Mouse (Mus musculus) heart, embryonic 15.5 days (tissue): Measurements from ENCODE around the gene Hmox2. TPM values are rescaled to one million over a fixed set of nuclear protein-coding genes. Genes with fewer than 3 reads are reported as not detected.

Experiments
- ATAC-seq: fragments of 200-750 bp; cut with Nextera tagmentation; replicated peaks from 2 replicates; pipeline ENCODE4 v1.8.0; 2017; ENCODE audit warnings: low read depth, moderate TSS enrichment; ENCODE audit not compliant: insufficient number of reproducible peaks, insufficient read depth, low FRiP score
- H3K27ac ChIP-seq: fragments of 300-500 bp; sonication (generic); 2 replicates; pipeline ENCODE4 v1.5.1; 2015; ENCODE audit warnings: mild to moderate bottlenecking, inconsistent platforms
- H3K27me3 ChIP-seq: fragments of 300-500 bp; sonication (generic); 2 replicates; pipeline ENCODE4 v1.6.1; 2015; ENCODE audit warnings: inconsistent platforms
- H3K36me3 ChIP-seq: fragments of 300-500 bp; sonication (generic); 2 replicates; pipeline ENCODE4 v1.6.1; 2015; ENCODE audit warnings: mild to moderate bottlenecking, inconsistent platforms
- H3K4me1 ChIP-seq: fragments of 300-500 bp; sonication (generic); replicated peaks from 2 replicates; pipeline ENCODE4 v1.6.1; 2015; ENCODE audit warnings: inconsistent platforms
- H3K4me2 ChIP-seq: fragments of 300-500 bp; sonication (generic); 2 replicates; pipeline ENCODE4 v1.6.1; 2015; ENCODE audit warnings: inconsistent platforms, mild to moderate bottlenecking, moderate library complexity
- H3K4me3 ChIP-seq: fragments of 300-500 bp; sonication (generic); 2 replicates; pipeline ENCODE4 v1.5.1; 2015; ENCODE audit warnings: mild to moderate bottlenecking, inconsistent platforms
- H3K9ac ChIP-seq: fragments of 300-500 bp; sonication (generic); 2 replicates; pipeline ENCODE4 v1.6.1; 2015; ENCODE audit warnings: mild to moderate bottlenecking, inconsistent platforms
- H3K9me3 ChIP-seq: fragments of 300-500 bp; sonication (generic); replicated peaks from 2 replicates; pipeline ENCODE4 v1.6.1; 2016; ENCODE audit warnings: inconsistent platforms
- WGBS: fragments of 180-500 bp; shearing (Covaris S2); methylation state at CpG from one replicate; pipeline ENCODE4 v1.1.7; 2015; ENCODE audit warnings: mixed read lengths; 5-methylcytosine and 5-hydroxymethylcytosine counted together
- polyA plus RNA-seq: library from polyadenylated mRNA; unstranded; fragments of >200 nt; fragmentation: Nextera tagmentation; extraction: Ambion mirVana; gene quantifications from 2 replicates; pipeline ENCODE4 v1.2.1, GENCODE M21; 2015

Hmox2 gene
- polyA plus RNA-seq, 1 experiment from 2014 or later: 81.0 TPM

- ATAC-seq: no peak
- no peak overlapping the region for H3K27ac ChIP-seq
- H3K27me3 ChIP-seq: no peaks in the 10 kb centered on the region
- H3K4me1 ChIP-seq: no peaks in the 10 kb centered on the region
- H3K9me3 ChIP-seq: no peaks in the 10 kb centered on the region
- H3K4me3 ChIP-seq: no peak overlapping the region
- no peak overlapping the region for H3K9ac ChIP-seq
- peaks cover 94% of the 10 kb centered on the region for H3K36me3 ChIP-seq
- no peak overlapping the region for H3K4me2 ChIP-seq
- WGBS: 92% methylated on average over 3 of the region's 3 CpGs
These were observed 24.9 kb upstream of the Hmox2 start for GRCm38 (mm10) chr16:4701211-4701610.

GRCm38 (mm10) chr16:4702646-4703045, 23.5 kb upstream of the Hmox2 start:
- no peak for ATAC-seq
- H3K36me3 ChIP-seq: peaks cover 94% of the 10 kb centered on the region
- 62% methylated on average over 1 of the region's 1 CpGs for WGBS

GRCm38 (mm10) chr16:4705541-4705940, 20.6 kb upstream of the Hmox2 start:
- WGBS: 46% methylated on average over 4 of the region's 4 CpGs
- Histone ChIP-seq H3K9me3 (no peaks in the 10 kb centered on the region), H3K4me2 (no peak overlapping the region), H3K4me1 (no peaks in the 10 kb centered on the region), H3K9ac (no peak overlapping the region), H3K36me3 (peaks cover 79% of the 10 kb centered on the region), H3K27ac (no peak overlapping the region), H3K27me3 (no peaks in the 10 kb centered on the region), H3K4me3 (no peak overlapping the region)
- no peak for ATAC-seq

More at GRCm38 (mm10) chr16:4702646-4703045, 23.5 kb upstream of the Hmox2 start:
- H3K4me2 ChIP-seq: no peak overlapping the region
- no peak overlapping the region for H3K9ac ChIP-seq
- no peak overlapping the region for H3K27ac ChIP-seq
- H3K27me3 ChIP-seq: no peaks in the 10 kb centered on the region
- H3K9me3 ChIP-seq: no peaks in the 10 kb centered on the region
- no peaks in the 10 kb centered on the region for H3K4me1 ChIP-seq
- no peak overlapping the region for H3K4me3 ChIP-seq

GRCm38 (mm10) chr16:4711173-4711572, 15.0 kb upstream of the Hmox2 start:
- H3K27me3 ChIP-seq: no peaks in the 10 kb centered on the region
- WGBS: 87% methylated on average over 4 of the region's 4 CpGs
- no peak overlapping the region for H3K4me3 ChIP-seq
- no peaks in the 10 kb centered on the region for H3K4me1 ChIP-seq
- H3K27ac ChIP-seq: no peak overlapping the region
- peaks cover 44% of the 10 kb centered on the region for H3K36me3 ChIP-seq
- ATAC-seq: no peak
- no peak overlapping the region for H3K4me2 ChIP-seq
- H3K9me3 ChIP-seq: no peaks in the 10 kb centered on the region
- H3K9ac ChIP-seq: no peak overlapping the region

GRCm38 (mm10) chr16:4713861-4714710, 12.1 kb upstream of the Hmox2 start:
- Histone ChIP-seq H3K27ac (no peak overlapping the region), H3K27me3 (no peaks in the 10 kb centered on the region), H3K9ac (no peak overlapping the region), H3K4me1 (peaks cover 4% of the 10 kb centered on the region; the same call in 1 of the 2 replicates), H3K9me3 (no peaks in the 10 kb centered on the region), H3K4me3 (no peak overlapping the region), H3K4me2 (no peak overlapping the region), H3K36me3 (peaks cover 20% of the 10 kb centered on the region; the same call in 1 of the 2 replicates)
- ATAC-seq: no peak; the same call in 1 of the 2 replicates
- WGBS: 72% methylated on average over 17 of the region's 17 CpGs

- H3K4me1 ChIP-seq: peaks cover 8% of the 10 kb centered on the region; the same call in 1 of the 2 replicates
- peak overlapping the region; percentile 70 for H3K4me3 ChIP-seq
- no peak for ATAC-seq
- H3K9me3 ChIP-seq: no peaks in the 10 kb centered on the region
- peak overlapping the region; percentile 56; the same call in 1 of the 2 replicates for H3K9ac ChIP-seq
- no peaks in the 10 kb centered on the region for H3K27me3 ChIP-seq
- peak overlapping the region; percentile 73 for H3K4me2 ChIP-seq
- WGBS: 80% methylated on average over 3 of the region's 3 CpGs
- 0 out of 2 replicates have a peak, but pooled peaks cover 7% of the 10 kb centered on the region for H3K36me3 ChIP-seq
- no peak overlapping the region for H3K27ac ChIP-seq
These were observed 8.3 kb upstream of the Hmox2 start for GRCm38 (mm10) chr16:4717866-4718265.

GRCm38 (mm10) chr16:4718753-4719518, 7.2 kb upstream of the Hmox2 start, which contains the start of gene Nmral1:
Gene Nmral1, minus strand, starts transcription at chr16:4719356.
- peak within 1 kb of the TSS; percentile 35; the same call in 1 of the 2 replicates for H3K27ac ChIP-seq
- H3K36me3 ChIP-seq: 0 out of 2 replicates have a peak, but pooled peaks cover 7% of the 10 kb centered on the region
- peak within 1 kb of the TSS; percentile 70 for H3K4me3 ChIP-seq
- ATAC-seq: peak; percentile 72
- no peaks in the 10 kb centered on the region for H3K9me3 ChIP-seq
- H3K27me3 ChIP-seq: no peaks in the 10 kb centered on the region
- whole genome bisulfite sequencing: 9% methylated on average over 33 of the region's 33 CpGs
- H3K9ac ChIP-seq: peak within 1 kb of the TSS; percentile 56
- peak within 1 kb of the TSS; percentile 73 for H3K4me2 ChIP-seq
- H3K4me1 ChIP-seq: peaks cover 8% of the 10 kb centered on the region; the same call in 1 of the 2 replicates

- Histone ChIP-seq H3K4me3 (no peak overlapping the region), H3K27me3 (no peaks in the 10 kb centered on the region), H3K9ac (no peak overlapping the region), H3K4me1 (peaks cover 12% of the 10 kb centered on the region), H3K36me3 (no peaks in the 10 kb centered on the region), H3K27ac (no peak overlapping the region), H3K9me3 (no peaks in the 10 kb centered on the region), H3K4me2 (no peak overlapping the region)
- 61% methylated on average over 7 of the region's 7 CpGs for WGBS
- no peak for ATAC-seq
These were observed 3.8 kb upstream of the Hmox2 start for GRCm38 (mm10) chr16:4722128-4722914.

GRCm38 (mm10) chr16:4722915-4723209, 3.3 kb upstream of the Hmox2 start:
- ATAC-seq: no peak
- no peak overlapping the region for H3K4me2 ChIP-seq
- 57% methylated on average over 3 of the region's 3 CpGs for WGBS

GRCm38 (mm10) chr16:4725266-4725665, 895 bp upstream of the Hmox2 start:
- peaks cover 18% of the 10 kb centered on the region for H3K4me1 ChIP-seq
- H3K9me3 ChIP-seq: no peaks in the 10 kb centered on the region
- H3K36me3 ChIP-seq: no peaks in the 10 kb centered on the region
- 67% methylated on average over 4 of the region's 4 CpGs for WGBS
- no peaks in the 10 kb centered on the region for H3K27me3 ChIP-seq
- ATAC-seq: no peak
- H3K9ac ChIP-seq: no peak overlapping the region
- no peak overlapping the region for H3K4me2 ChIP-seq
- no peak overlapping the region for H3K27ac ChIP-seq
- no peak overlapping the region for H3K4me3 ChIP-seq

More at GRCm38 (mm10) chr16:4722915-4723209, 3.3 kb upstream of the Hmox2 start:
- H3K4me3 ChIP-seq: no peak overlapping the region
- H3K4me1 ChIP-seq: peaks cover 16% of the 10 kb centered on the region
- no peaks in the 10 kb centered on the region for H3K9me3 ChIP-seq
- no peak overlapping the region for H3K27ac ChIP-seq
- no peaks in the 10 kb centered on the region for H3K27me3 ChIP-seq
- H3K9ac ChIP-seq: no peak overlapping the region
- no peaks in the 10 kb centered on the region for H3K36me3 ChIP-seq
